Mouse (Mus musculus) NIH3T3 (cell line): ENCODE data around the gene Slc37a3.
"Not testable (repeated sequence)": the region's sequence is repeated elsewhere in the genome, so short reads cannot be mapped to it uniquely, and the experiment has no call there.

Source experiments
- DNase-seq: peaks from one replicate; pipeline ENCODE4 v3.0.0-alpha.2; 2012; ENCODE audit warnings: low read depth

The Slc37a3 gene

GRCm38 (mm10) chr6:39377311-39377827 lies at the start of gene Slc37a3:
Gene Slc37a3 (minus strand): TSS chr6:39377675.
- DNase-seq: peak; percentile 89

GRCm38 (mm10) chr6:39426725-39427124 lies 49.2 kb upstream of the Slc37a3 start:
- peak; percentile 22 for DNase-seq

GRCm38 (mm10) chr6:39425181-39425580 lies 47.7 kb upstream of the Slc37a3 start:
- DNase-seq: no peak

GRCm38 (mm10) chr6:39423686-39424085 lies 46.2 kb upstream of the Slc37a3 start:
- no peak for DNase-seq

GRCm38 (mm10) chr6:39423130-39423551 lies 45.7 kb upstream of the Slc37a3 start:
- DNase-seq: no peak

GRCm38 (mm10) chr6:39420867-39421266 lies 43.4 kb upstream of the Slc37a3 start:
- no peak for DNase-seq

- peak; percentile 77 for DNase-seq
Measured at GRCm38 (mm10) chr6:39419851-39420721, 42.6 kb upstream of the Slc37a3 start, which contains the start of gene Mkrn1. Gene Mkrn1 (minus strand): TSS chr6:39420462.

GRCm38 (mm10) chr6:39419386-39419850 lies 41.9 kb upstream of the Slc37a3 start:
- peak; percentile 56 for DNase-seq

- not testable (repeated sequence) for DNase-seq
Measured at GRCm38 (mm10) chr6:39416654-39417053, 39.2 kb upstream of the Slc37a3 start.

GRCm38 (mm10) chr6:39415762-39416161 lies 38.3 kb upstream of the Slc37a3 start:
- DNase-seq: peak; percentile 84

GRCm38 (mm10) chr6:39414106-39414505 lies 36.6 kb upstream of the Slc37a3 start:
- DNase-seq: peak; percentile 46

- peak; percentile 24 for DNase-seq
Measured at GRCm38 (mm10) chr6:39406480-39406879, 29.0 kb upstream of the Slc37a3 start.

GRCm38 (mm10) chr6:39403136-39403535 lies 25.7 kb upstream of the Slc37a3 start:
- DNase-seq: no peak

GRCm38 (mm10) chr6:39400343-39400742 lies 22.9 kb upstream of the Slc37a3 start:
- DNase-seq: peak; percentile 75

- no peak for DNase-seq
Measured at GRCm38 (mm10) chr6:39398342-39398741, 20.9 kb upstream of the Slc37a3 start.

- no peak for DNase-seq
Measured at GRCm38 (mm10) chr6:39397046-39397445, 19.6 kb upstream of the Slc37a3 start.

GRCm38 (mm10) chr6:39395916-39396315 lies 18.4 kb upstream of the Slc37a3 start:
- no peak for DNase-seq

- no peak for DNase-seq
Measured at GRCm38 (mm10) chr6:39395471-39395870, 18.0 kb upstream of the Slc37a3 start.

GRCm38 (mm10) chr6:39389988-39390387 lies 12.5 kb upstream of the Slc37a3 start:
- no peak for DNase-seq

GRCm38 (mm10) chr6:39381125-39381880 lies 3.8 kb upstream of the Slc37a3 start, which contains the start of gene Rab19:
Gene Rab19 (plus strand): TSS chr6:39381175.
- DNase-seq: peak; percentile 16

- DNase-seq: no peak
Measured at GRCm38 (mm10) chr6:39380276-39380675, 2.8 kb upstream of the Slc37a3 start.

GRCm38 (mm10) chr6:39379749-39380148 lies 2.3 kb upstream of the Slc37a3 start:
- DNase-seq: no peak
